Mouse (Mus musculus): ENCODE data around the gene Dnm2.
A peak's percentile ranks its signal among the peaks of the same experiment; 100 is the strongest.

The Dnm2 gene

GRCm38 (mm10) chr9:21424631-21425555 is at the start of gene Dnm2:
TSS of gene Dnm2 (plus strand) at chr9:21424908.
- peak; percentile 99 for DNase-seq (ENCODE audit: low spot score in 2 of 2)

DNA sequence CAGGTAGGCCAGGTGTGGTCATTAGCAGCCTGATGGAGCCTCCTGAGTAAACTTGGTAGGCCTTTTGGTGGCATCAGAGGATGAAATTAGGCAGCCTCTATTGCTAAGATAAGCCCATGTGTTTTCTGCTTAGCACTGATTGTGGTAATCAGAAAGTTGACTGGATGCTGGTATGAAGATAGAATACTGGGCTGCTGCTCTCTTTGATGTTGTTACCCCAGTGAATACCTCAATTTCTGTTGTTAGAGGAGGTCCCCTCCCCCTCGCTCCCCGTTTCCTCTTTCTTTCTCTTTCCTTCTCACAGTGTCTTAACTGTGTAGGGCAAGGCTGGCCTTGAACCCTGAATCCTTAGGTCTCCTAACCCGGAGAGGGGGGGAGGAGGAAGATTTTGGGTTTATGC is 45.5 kb upstream of the Dnm2 start:
- DNase-seq (ENCODE audit: low spot score in 2 of 2): peak in 1 of 2 experiments; percentile 13

- no peak for DNase-seq (ENCODE audit: low spot score in 2 of 2)
Observed at GRCm38 (mm10) chr9:21380868-21381267, 43.8 kb upstream of the Dnm2 start.

DNA sequence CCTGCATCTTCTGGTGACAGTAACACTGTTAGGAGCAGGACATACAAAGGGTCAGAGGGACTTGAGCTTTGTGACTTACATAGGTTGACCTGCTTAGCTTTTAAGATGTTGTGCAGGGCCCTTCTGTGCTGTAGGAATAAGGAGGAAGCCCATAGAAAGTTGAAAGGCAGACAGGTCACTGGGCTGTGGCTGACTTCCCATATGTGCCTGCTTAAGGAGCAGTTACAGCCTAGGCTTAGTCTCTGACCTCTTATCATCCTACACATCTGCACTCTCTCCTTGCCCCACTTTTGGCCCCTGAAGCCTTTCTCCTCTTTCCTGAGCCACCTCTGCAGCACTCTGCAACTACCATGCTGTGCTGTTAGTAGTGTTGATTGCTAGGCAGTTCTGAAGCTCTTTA is 40.7 kb upstream of the Dnm2 start:
- no peak for DNase-seq (ENCODE audit: low spot score in 2 of 2)

- DNase-seq (ENCODE audit: low spot score in 2 of 2): no peak
Observed at GRCm38 (mm10) chr9:21392646-21393175, 32.0 kb upstream of the Dnm2 start.

DNA sequence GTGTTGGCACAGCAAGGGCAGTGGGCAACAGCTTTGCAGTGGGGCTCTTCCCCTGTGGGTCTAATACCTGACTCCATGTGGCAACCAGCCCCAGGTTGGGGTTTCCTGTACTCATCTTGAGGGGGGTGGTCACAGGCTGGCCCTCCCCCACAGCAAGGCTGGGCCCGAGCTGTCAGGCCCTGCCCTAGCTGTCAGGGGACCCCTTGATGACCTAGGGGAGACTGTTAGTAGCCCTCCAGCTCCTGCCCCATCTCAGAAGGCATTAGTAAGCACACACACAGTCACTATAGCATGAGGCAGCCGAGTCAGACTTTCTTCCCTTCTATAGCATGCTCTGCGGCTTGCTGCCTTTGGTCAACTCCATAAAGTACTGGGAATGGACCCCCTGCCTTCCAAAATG is 29.0 kb upstream of the Dnm2 start:
- DNase-seq (ENCODE audit: low spot score in 2 of 2): no peak

- no peak for DNase-seq (ENCODE audit: low spot score in 2 of 2)
Observed at GRCm38 (mm10) chr9:21397170-21397569, 27.5 kb upstream of the Dnm2 start.

- no peak for DNase-seq (ENCODE audit: low spot score in 2 of 2)
Observed at GRCm38 (mm10) chr9:21401042-21401441, 23.7 kb upstream of the Dnm2 start.

- DNase-seq (ENCODE audit: low spot score in 2 of 2): no peak
Observed at GRCm38 (mm10) chr9:21402764-21403253, 21.9 kb upstream of the Dnm2 start.

GRCm38 (mm10) chr9:21403745-21404144 is 21.0 kb upstream of the Dnm2 start:
- no peak for DNase-seq (ENCODE audit: low spot score in 2 of 2)

GRCm38 (mm10) chr9:21405525-21405924 is 19.2 kb upstream of the Dnm2 start:
- DNase-seq (ENCODE audit: low spot score in 2 of 2): no peak

DNA sequence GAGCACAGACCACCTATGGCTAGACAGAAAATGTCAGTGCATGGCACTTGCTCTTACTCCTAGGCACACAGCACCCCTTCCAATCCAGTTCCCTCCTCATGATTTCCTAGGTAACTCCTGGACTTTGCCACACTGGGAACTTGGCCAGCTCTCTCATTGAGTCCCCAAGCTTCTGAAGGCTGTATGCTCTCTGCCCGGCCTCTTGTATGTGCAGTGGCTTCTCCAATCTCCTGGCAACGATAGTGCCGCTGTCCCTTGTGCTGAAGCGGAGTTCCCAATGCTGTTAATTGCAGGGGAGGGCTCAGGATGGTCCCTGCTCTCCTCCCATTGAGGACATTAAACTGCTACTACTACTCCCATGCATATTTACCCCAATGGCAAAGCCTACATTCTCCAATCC is 16.8 kb upstream of the Dnm2 start:
- DNase-seq (ENCODE audit: low spot score in 2 of 2): no peak

DNA sequence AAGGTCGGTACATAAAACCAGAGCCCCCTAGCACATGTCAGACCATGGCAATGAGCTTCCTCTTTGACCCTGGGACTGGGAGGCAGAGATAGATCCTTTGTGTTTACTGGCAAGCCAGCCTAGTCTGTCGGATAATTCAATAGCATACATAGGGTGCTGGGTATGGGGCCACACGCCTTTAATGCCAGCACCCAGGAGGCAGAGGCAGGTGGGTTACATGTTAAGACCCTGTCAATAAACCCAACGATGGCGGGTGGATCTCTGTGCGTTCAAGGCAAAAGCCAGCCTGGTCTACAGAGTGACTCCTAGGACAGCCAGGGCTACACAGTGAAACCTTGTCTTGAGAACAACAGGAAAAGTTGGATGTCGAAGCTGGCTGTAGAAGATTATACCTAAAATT is 16.1 kb upstream of the Dnm2 start:
- no peak for DNase-seq (ENCODE audit: low spot score in 2 of 2)

GRCm38 (mm10) chr9:21409592-21410317 is 15.0 kb upstream of the Dnm2 start:
- DNase-seq (ENCODE audit: low spot score in 2 of 2): peak; percentile 70 to 77

GRCm38 (mm10) chr9:21411669-21412550 is 12.8 kb upstream of the Dnm2 start, which contains the start of gene Qtrt1:
TSS of gene Qtrt1 (plus strand) at chr9:21411837.
- peak; percentile 87 to 88 for DNase-seq (ENCODE audit: low spot score in 2 of 2)

DNA sequence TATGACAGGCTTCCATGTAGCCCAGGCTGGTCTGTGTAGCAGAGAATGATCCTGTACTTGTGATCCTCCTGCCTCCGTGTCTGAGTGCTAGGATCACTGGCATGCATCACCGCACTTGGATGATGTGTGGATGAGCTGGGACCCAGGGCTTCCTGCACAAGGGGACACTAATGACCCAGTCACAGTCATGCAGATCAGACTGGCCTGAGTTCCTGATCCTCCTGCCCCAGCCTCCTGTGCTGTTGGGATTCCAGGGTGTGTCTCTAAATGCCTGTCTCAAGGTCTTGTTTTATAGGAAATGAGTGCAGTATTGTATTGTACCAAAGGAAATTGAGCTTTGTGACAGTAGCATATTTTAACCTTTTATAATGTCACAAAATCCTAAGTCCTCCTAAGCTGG is 6.8 kb upstream of the Dnm2 start:
- no peak for DNase-seq (ENCODE audit: low spot score in 2 of 2)

DNA sequence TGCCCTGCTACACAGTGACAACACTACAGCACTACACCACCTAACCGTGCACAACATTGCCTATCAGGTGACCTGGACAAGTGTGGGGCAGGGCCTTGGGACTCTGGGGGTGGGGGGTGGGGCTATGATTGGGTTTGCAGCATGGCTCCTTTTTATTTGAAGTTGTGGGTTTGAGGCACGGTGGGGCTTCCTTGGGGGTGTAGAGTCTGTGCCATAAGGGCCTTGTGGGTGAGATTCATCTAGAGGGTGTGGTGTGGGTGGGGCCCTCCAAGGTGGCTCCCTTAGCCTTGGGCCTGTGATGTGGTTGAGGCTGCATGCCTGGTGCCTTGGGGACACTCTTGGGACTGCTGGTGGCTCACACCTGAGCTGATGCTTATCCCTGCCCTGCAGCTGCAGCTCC is 5.1 kb upstream of the Dnm2 start:
- DNase-seq (ENCODE audit: low spot score in 2 of 2): peak; percentile 18 to 22

DNA sequence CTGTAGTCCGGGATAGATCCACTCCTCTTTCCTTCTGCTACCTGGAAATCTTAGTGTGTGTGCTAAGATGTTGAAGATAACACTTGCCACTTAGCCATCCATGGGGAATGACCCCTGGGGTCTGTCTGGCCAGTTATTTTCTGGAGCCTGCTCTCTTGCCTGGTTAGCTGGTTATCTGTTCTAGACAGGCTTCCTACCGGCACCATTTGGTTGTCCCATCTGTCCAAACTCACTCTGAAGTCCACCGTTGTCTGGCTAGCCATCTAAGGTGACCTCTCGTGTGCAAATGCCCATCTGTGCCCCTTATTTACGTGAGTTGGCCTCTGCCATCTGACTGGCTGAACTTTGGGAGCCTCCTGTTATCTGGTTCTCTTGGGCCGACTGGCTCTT is 843 bp downstream of the Dnm2 start:
- no peak for DNase-seq (ENCODE audit: low spot score in 2 of 2)

DNA sequence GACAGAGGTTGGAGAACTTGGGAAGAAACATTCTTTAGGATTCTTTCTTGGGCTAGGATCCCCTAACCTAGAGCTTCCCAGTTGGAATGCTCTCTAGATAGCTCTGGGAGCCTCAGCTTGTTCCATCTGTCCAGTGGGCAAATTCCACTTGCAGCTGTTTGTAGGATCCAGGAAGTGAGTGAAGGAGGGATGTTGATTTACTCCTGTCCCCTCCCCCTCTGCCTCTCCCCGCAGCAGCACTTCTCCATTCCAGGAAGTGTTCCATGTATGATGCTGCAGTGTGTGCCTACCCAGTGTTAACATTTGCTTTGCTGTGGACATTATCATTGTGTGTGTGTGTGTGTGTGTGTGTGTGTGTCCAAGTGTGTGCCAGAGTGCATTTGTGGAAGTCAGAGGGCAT is 1.3 kb downstream of the Dnm2 start:
- DNase-seq (ENCODE audit: low spot score in 2 of 2): peak in 1 of 2 experiments; percentile 29

DNA sequence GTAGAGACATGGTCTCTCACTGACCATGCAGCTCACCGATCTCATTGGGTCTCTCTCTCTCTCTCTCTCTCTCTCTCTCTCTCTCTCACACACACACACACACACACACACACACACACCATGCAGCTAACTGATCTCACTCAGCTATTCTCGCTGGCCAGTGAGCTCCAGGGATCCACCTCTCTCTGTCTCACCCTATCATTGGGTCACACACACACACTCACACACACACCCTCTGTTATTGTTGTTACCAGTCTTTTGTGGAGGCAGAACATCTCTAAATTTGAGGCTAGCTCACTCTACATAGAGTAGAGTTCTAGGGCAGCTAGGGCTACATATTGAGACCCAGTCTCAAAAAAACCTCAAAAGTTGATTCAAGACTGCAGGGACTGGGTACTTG is 1.8 kb downstream of the Dnm2 start:
- DNase-seq (ENCODE audit: low spot score in 2 of 2): no peak

DNA sequence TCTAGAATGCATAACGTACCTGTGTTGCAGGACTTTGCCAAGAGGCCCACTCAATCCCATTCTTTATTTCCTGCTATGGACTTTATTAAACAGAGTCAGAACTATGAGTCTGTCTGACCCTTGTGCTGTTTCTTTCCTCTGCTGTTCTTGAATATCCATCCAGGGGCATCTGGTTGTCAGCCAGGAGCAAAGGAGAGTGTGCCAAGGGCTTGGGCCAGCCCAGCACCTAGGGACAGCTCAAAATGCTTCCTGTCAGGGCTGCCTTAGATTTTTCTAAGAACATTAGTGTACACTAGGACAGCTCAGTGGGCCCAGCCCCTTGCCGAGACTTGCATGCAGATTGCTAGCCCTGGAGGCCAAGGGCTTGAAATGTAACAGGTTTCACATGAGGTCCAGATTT is 3.1 kb downstream of the Dnm2 start:
- DNase-seq (ENCODE audit: low spot score in 2 of 2): no peak
